Mouse (Mus musculus) embryonic facial prominence, embryonic 15.5 days (tissue): ENCODE data around the gene Dapp1. TPM values are rescaled to one million over a fixed set of nuclear protein-coding genes. Genes with fewer than 3 reads are reported as not detected.
A peak's percentile ranks its signal among the peaks of the same experiment; 100 is the strongest.
"Not testable (repeated sequence)": the region's sequence is repeated elsewhere in the genome, so short reads cannot be mapped to it uniquely, and the experiment has no call there.

ENCODE experiments used
- ATAC-seq: fragments of 200-750 bp; cut with Nextera tagmentation; 2 replicates; pipeline ENCODE4 v1.8.0; 2017; ENCODE audit warnings: low read depth, moderate TSS enrichment; ENCODE audit not compliant: insufficient number of reproducible peaks, low FRiP score, low TSS enrichment
- H3K27ac ChIP-seq: fragments of 300-500 bp; sonication (generic); replicated peaks from 2 replicates; pipeline ENCODE4 v1.5.1; 2015; ENCODE audit warnings: mild to moderate bottlenecking, inconsistent platforms
- H3K27me3 ChIP-seq: fragments of 300-500 bp; sonication (generic); 2 replicates; pipeline ENCODE4 v1.6.1; 2015; ENCODE audit warnings: inconsistent platforms
- H3K36me3 ChIP-seq: fragments of 300-500 bp; sonication (generic); 2 replicates; pipeline ENCODE4 v1.6.1; 2015; ENCODE audit warnings: mild to moderate bottlenecking, inconsistent platforms
- H3K4me1 ChIP-seq: fragments of 300-500 bp; sonication (generic); 2 replicates; pipeline ENCODE4 v1.6.1; 2015; ENCODE audit warnings: inconsistent platforms
- H3K4me2 ChIP-seq: fragments of 300-500 bp; sonication (generic); replicated peaks from 2 replicates; pipeline ENCODE4 v1.6.1; 2015; ENCODE audit warnings: mild to moderate bottlenecking, inconsistent platforms
- H3K4me3 ChIP-seq: fragments of 300-500 bp; sonication (generic); replicated peaks from 2 replicates; pipeline ENCODE4 v1.5.1; 2015; ENCODE audit warnings: mild to moderate bottlenecking, inconsistent platforms
- H3K9ac ChIP-seq: fragments of 300-500 bp; sonication (generic); 2 replicates; pipeline ENCODE4 v1.6.1; 2015; ENCODE audit warnings: inconsistent platforms
- H3K9me3 ChIP-seq: fragments of 300-500 bp; sonication (generic); replicated peaks from 2 replicates; pipeline ENCODE4 v1.6.1; 2016; ENCODE audit warnings: inconsistent platforms
- WGBS: fragments of 180-500 bp; shearing (Covaris S2); methylation state at CpG from one replicate; pipeline ENCODE4 v1.1.7; 2015; 5-methylcytosine and 5-hydroxymethylcytosine counted together
- polyA plus RNA-seq: library from polyadenylated mRNA; unstranded; fragments of >200 nt; fragmentation: Nextera tagmentation; extraction: Ambion mirVana; gene quantifications from 2 replicates; pipeline ENCODE4 v1.2.1, GENCODE M21; 2015

Gene Dapp1
- polyA plus RNA-seq, 1 experiment from 2014 or later, result 15.9 TPM

- H3K27ac ChIP-seq, result peak overlapping the region; percentile 89
- WGBS, result 10% methylated on average over 12 of the region's 12 CpGs
- H3K9ac ChIP-seq, result peak overlapping the region; percentile 37
- peaks cover 14% of the 10 kb centered on the region for H3K36me3 ChIP-seq
- ATAC-seq, result peak; percentile 44; the same call in 1 of the 2 replicates
- no peaks in the 10 kb centered on the region for H3K9me3 ChIP-seq
- peaks cover 18% of the 10 kb centered on the region for H3K4me1 ChIP-seq
- H3K4me3 ChIP-seq, result peak overlapping the region; percentile 91
- H3K27me3 ChIP-seq, result no peaks in the 10 kb centered on the region
- peak overlapping the region; percentile 78 for H3K4me2 ChIP-seq
Measured at GRCm38 (mm10) chr3:137917694-137918171, 63.6 kb downstream of the Dapp1 start.

- H3K9me3 ChIP-seq, ATAC-seq: not testable (repeated sequence)
- no CpG with 5 or more reads among the region's 1 CpGs for WGBS
Measured at GRCm38 (mm10) chr3:137914567-137914966, 66.8 kb downstream of the Dapp1 start.

GRCm38 (mm10) chr3:137913093-137913492 is 68.3 kb downstream of the Dapp1 start:
- Histone ChIP-seq H3K36me3 (peaks cover 10% of the 10 kb centered on the region; the same call in 1 of the 2 replicates), H3K27me3 (no peaks in the 10 kb centered on the region), H3K4me3 (no peak overlapping the region), H3K4me2 (no peak overlapping the region), H3K9me3 (no peaks in the 10 kb centered on the region), H3K9ac (no peak overlapping the region), H3K4me1 (peaks cover 10% of the 10 kb centered on the region), H3K27ac (no peak overlapping the region)
- 52% methylated on average over 2 of the region's 2 CpGs for WGBS
- ATAC-seq, result no peak

More at GRCm38 (mm10) chr3:137914567-137914966, 66.8 kb downstream of the Dapp1 start:
- not testable (repeated sequence) for H3K27ac ChIP-seq, H3K4me2 ChIP-seq, H3K36me3 ChIP-seq, H3K27me3 ChIP-seq, H3K4me3 ChIP-seq, H3K9ac ChIP-seq
- peaks cover 17% of the 10 kb centered on the region for H3K4me1 ChIP-seq

GRCm38 (mm10) chr3:137900149-137900548 is 81.2 kb downstream of the Dapp1 start:
- H3K4me1 ChIP-seq, result no peaks in the 10 kb centered on the region
- H3K9me3 ChIP-seq, result no peaks in the 10 kb centered on the region
- H3K36me3 ChIP-seq, result peaks cover 44% of the 10 kb centered on the region
- H3K9ac ChIP-seq, result no peak overlapping the region
- no peak for ATAC-seq
- no peaks in the 10 kb centered on the region for H3K27me3 ChIP-seq
- H3K27ac ChIP-seq, result 0 out of 2 replicates have a peak overlapping the region, but pooled peaks have one; percentile 28
- no peak overlapping the region for H3K4me2 ChIP-seq
- no peak overlapping the region for H3K4me3 ChIP-seq
- 66% methylated on average over 10 of the region's 10 CpGs for WGBS

- H3K27me3 ChIP-seq, result no peaks in the 10 kb centered on the region
- 80% methylated on average over 5 of the region's 5 CpGs for WGBS
- no peak overlapping the region for H3K9ac ChIP-seq
- H3K4me2 ChIP-seq, result no peak overlapping the region
- H3K4me3 ChIP-seq, result no peak overlapping the region
- no peak for ATAC-seq
- peaks cover 43% of the 10 kb centered on the region for H3K36me3 ChIP-seq
- H3K4me1 ChIP-seq, result no peaks in the 10 kb centered on the region
- H3K27ac ChIP-seq, result no peak overlapping the region
- no peaks in the 10 kb centered on the region for H3K9me3 ChIP-seq
Measured at GRCm38 (mm10) chr3:137897685-137898084, 83.7 kb downstream of the Dapp1 start.

GRCm38 (mm10) chr3:137896867-137897266 is 84.5 kb downstream of the Dapp1 start:
- no peak overlapping the region for H3K27ac ChIP-seq
- H3K4me2 ChIP-seq, result no peak overlapping the region
- H3K9me3 ChIP-seq, result no peaks in the 10 kb centered on the region
- H3K27me3 ChIP-seq, result no peaks in the 10 kb centered on the region
- H3K4me3 ChIP-seq, result no peak overlapping the region
- no peak for ATAC-seq
- WGBS, result 95% methylated on average over 3 of the region's 3 CpGs
- no peak overlapping the region for H3K9ac ChIP-seq
- peaks cover 37% of the 10 kb centered on the region for H3K36me3 ChIP-seq
- H3K4me1 ChIP-seq, result no peaks in the 10 kb centered on the region

GRCm38 (mm10) chr3:137896386-137896785 is 85.0 kb downstream of the Dapp1 start:
- WGBS, result 86% methylated on average over 4 of the region's 4 CpGs
- Histone ChIP-seq H3K9me3 (no peaks in the 10 kb centered on the region), H3K27ac (no peak overlapping the region), H3K4me2 (no peak overlapping the region), H3K4me1 (no peaks in the 10 kb centered on the region), H3K4me3 (no peak overlapping the region), H3K36me3 (peaks cover 37% of the 10 kb centered on the region), H3K9ac (no peak overlapping the region), H3K27me3 (no peaks in the 10 kb centered on the region)
- no peak for ATAC-seq

GRCm38 (mm10) chr3:137895196-137895595 is 86.1 kb downstream of the Dapp1 start:
- no peak for ATAC-seq
- Histone ChIP-seq H3K27ac (no peak overlapping the region), H3K4me3 (no peak overlapping the region), H3K4me2 (no peak overlapping the region), H3K36me3 (peaks cover 37% of the 10 kb centered on the region), H3K9ac (no peak overlapping the region), H3K4me1 (no peaks in the 10 kb centered on the region), H3K27me3 (no peaks in the 10 kb centered on the region), H3K9me3 (no peaks in the 10 kb centered on the region)
- WGBS, result 94% methylated on average over 3 of the region's 3 CpGs

- Histone ChIP-seq H3K4me1 (no peaks in the 10 kb centered on the region), H3K27me3 (no peaks in the 10 kb centered on the region), H3K9ac (no peak overlapping the region), H3K4me2 (no peak overlapping the region), H3K27ac (no peak overlapping the region), H3K4me3 (no peak overlapping the region), H3K36me3 (peaks cover 46% of the 10 kb centered on the region), H3K9me3 (no peaks in the 10 kb centered on the region)
- no peak for ATAC-seq
- 88% methylated on average over 4 of the region's 4 CpGs for WGBS
Measured at GRCm38 (mm10) chr3:137893789-137894188, 87.6 kb downstream of the Dapp1 start.

GRCm38 (mm10) chr3:137892118-137892517 is 89.2 kb downstream of the Dapp1 start:
- no peak for ATAC-seq
- Histone ChIP-seq H3K4me3 (no peak overlapping the region), H3K9ac (no peak overlapping the region), H3K9me3 (no peaks in the 10 kb centered on the region), H3K36me3 (peaks cover 30% of the 10 kb centered on the region), H3K27ac (no peak overlapping the region), H3K4me1 (no peaks in the 10 kb centered on the region), H3K4me2 (no peak overlapping the region), H3K27me3 (no peaks in the 10 kb centered on the region)
- 93% methylated on average over 4 of the region's 4 CpGs for WGBS

- Histone ChIP-seq H3K9ac (no peak overlapping the region), H3K4me3 (no peak overlapping the region), H3K27ac (no peak overlapping the region), H3K4me1 (no peaks in the 10 kb centered on the region), H3K4me2 (no peak overlapping the region), H3K36me3 (peaks cover 30% of the 10 kb centered on the region), H3K9me3 (no peaks in the 10 kb centered on the region), H3K27me3 (no peaks in the 10 kb centered on the region)
- ATAC-seq, result no peak
- WGBS, result 74% methylated on average over 3 of the region's 3 CpGs
Measured at GRCm38 (mm10) chr3:137891089-137891488, 90.3 kb downstream of the Dapp1 start.

GRCm38 (mm10) chr3:137887961-137888360 is 93.4 kb downstream of the Dapp1 start:
- no peak for ATAC-seq
- no peak overlapping the region for H3K27ac ChIP-seq
- H3K4me1 ChIP-seq, result no peaks in the 10 kb centered on the region
- H3K4me3 ChIP-seq, result no peak overlapping the region
- H3K4me2 ChIP-seq, result no peak overlapping the region
- 81% methylated on average over 7 of the region's 7 CpGs for WGBS
- H3K27me3 ChIP-seq, result no peaks in the 10 kb centered on the region
- no peak overlapping the region for H3K9ac ChIP-seq
- peaks cover 9% of the 10 kb centered on the region; the same call in 1 of the 2 replicates for H3K36me3 ChIP-seq
- H3K9me3 ChIP-seq, result no peaks in the 10 kb centered on the region
